Mouse (Mus musculus): ENCODE measurements around the gene Riox2. TPM values are rescaled to one million over a fixed set of nuclear protein-coding genes. Genes with fewer than 3 reads are reported as not detected.
"Not testable (repeated sequence)": the region's sequence is repeated elsewhere in the genome, so short reads cannot be mapped to it uniquely, and the experiment has no call there.

The Riox2 gene
- 10 to 100 TPM; 12.9 to 14.5 TPM for total RNA-seq (2021)

- peak; percentile 78 to 82 for DNase-seq (ENCODE audit: low spot score in 2 of 2)
- intact Hi-C loops (cut with DNase I) = no loop called here
Observed at GRCm38 (mm10) chr16:59471637-59472278, at the start of gene Riox2. Gene Riox2, plus strand, starts transcription at chr16:59471775.

DNA sequence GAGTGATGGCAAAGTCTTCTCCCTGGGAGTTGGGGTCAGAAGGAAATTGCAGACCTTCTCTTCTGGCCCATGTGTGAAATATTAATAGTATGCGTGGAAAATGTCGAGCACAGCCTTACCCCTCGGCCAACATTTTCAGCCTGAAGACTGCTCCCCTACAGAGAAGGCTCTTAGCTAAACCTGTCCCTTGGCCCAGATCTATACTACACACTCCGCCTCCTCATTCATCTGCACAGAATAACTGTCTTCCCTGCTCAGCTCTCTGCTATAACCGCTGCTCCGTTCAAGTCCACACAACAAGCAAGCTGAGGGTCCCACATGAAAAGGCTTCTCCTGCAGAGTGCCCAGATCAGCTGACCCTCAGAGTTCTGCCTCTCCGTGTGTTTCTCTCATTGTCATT lies 43.6 kb upstream of the Riox2 start:
- no peak for DNase-seq (ENCODE audit: low spot score in 2 of 2)

GRCm38 (mm10) chr16:59433181-59433580 lies 38.4 kb upstream of the Riox2 start:
- intact Hi-C loops (cut with DNase I) = no loop called here
- no peak for DNase-seq (ENCODE audit: low spot score in 2 of 2)

More for the DNA sequence above, 43.6 kb upstream of the Riox2 start:
- intact Hi-C loops (cut with DNase I) = no loop called here

DNA sequence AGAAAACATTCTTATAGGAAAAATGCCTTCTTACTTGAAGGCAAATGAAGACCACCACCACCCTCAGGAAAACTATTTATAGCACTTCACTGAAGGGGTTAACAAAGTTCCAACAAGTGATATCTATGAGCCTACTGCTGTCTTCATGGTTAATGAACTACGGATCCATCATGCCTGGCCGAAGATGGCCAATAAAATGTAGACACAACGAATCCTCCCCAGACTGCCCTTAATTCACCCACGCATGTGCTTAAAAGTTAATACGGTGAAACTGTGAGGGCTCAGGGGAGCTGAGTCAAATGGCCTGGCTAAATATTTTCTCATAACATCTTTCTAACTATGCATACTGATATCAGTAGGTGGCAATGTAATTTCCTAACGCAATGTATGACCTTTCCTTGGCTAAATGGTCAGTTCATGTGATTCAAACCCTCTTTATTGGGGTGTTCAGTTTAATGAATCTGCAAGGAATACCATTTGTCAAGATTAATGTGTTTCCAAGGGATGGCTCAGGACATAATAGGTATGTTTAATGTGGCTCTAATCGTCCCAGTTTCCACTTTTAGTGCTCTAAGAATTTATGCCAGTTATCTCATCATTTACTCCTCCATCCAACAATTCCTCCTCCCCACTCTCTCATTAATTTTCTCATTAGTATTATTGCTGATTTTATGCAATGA lies 26.6 kb upstream of the Riox2 start:
- intact Hi-C loops (cut with DNase I) = no loop called here
- no peak for DNase-seq (ENCODE audit: low spot score in 2 of 2)

GRCm38 (mm10) chr16:59448181-59448580 lies 23.4 kb upstream of the Riox2 start:
- intact Hi-C loops (cut with DNase I) = no loop called here
- no peak for DNase-seq (ENCODE audit: low spot score in 2 of 2)

- intact Hi-C loops (cut with DNase I) = no loop called here
- no peak for DNase-seq (ENCODE audit: low spot score in 2 of 2)
Observed at GRCm38 (mm10) chr16:59449092-59449491, 22.5 kb upstream of the Riox2 start.

DNA sequence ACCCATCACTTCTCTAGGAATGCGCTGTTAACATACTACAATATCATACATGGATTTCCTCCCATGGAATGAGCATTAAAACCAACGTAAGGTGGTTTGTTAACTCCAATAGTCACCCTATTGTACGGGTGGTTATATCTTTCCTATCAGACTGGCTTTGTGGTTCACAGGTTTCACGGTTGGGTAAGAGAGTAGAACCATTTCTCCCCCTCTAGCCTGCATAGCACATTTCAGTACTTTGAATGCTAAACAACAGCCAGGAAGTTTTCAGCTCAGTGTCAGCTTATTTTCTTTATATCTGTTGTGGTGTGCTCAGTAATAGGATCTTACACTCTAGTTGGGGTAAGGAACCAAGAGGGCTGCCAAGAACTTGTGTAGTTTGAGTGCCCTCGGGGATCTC lies 19.8 kb upstream of the Riox2 start:
- intact Hi-C loops (cut with DNase I) = no loop called here
- no peak for DNase-seq (ENCODE audit: low spot score in 2 of 2)

- intact Hi-C loops (cut with DNase I); DNase-seq (ENCODE audit: low spot score in 2 of 2): not testable (repeated sequence)
Observed at GRCm38 (mm10) chr16:59459259-59459861, 12.2 kb upstream of the Riox2 start.

DNA sequence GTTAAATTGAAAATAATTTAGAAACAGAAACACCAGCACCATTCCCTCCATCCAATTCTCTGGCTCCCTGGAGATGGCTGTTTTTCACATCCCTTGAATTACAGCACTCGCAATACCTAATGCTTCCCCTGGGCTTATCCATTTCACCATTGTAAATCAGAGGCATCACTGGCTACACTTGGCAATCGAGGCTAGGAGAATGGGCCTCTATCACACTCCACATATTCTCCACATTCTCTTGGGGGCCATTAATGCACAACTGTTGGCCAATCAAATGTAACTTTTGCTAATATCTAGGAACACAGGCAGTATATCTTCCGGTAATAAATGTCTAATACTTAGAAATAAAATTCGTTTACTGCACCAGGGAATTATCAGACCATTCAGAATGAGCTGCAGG lies 8.0 kb upstream of the Riox2 start:
- DNase-seq (ENCODE audit: low spot score in 2 of 2) = no peak
- intact Hi-C loops (cut with DNase I) = no loop called here

DNA sequence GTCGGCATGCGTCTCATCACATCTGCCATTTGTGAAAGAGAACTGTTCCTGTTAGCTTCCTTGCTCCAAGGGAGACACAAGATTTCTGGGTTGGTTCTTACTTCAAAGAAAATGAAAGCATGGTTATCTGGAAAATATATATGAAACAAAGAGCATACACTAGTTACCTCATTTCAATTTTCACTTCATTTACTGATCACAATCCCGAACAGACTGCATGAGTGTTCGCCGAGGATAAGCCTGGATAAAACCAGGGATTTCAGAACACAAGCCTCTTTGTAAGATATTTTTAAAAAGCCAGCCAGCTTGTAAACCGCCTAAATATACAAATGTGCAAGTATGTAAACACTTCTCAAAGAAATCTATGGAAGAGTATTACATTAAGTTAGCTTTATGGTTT lies 7.6 kb upstream of the Riox2 start:
- intact Hi-C loops (cut with DNase I) = no loop called here
- DNase-seq (ENCODE audit: low spot score in 2 of 2) = no peak

DNA sequence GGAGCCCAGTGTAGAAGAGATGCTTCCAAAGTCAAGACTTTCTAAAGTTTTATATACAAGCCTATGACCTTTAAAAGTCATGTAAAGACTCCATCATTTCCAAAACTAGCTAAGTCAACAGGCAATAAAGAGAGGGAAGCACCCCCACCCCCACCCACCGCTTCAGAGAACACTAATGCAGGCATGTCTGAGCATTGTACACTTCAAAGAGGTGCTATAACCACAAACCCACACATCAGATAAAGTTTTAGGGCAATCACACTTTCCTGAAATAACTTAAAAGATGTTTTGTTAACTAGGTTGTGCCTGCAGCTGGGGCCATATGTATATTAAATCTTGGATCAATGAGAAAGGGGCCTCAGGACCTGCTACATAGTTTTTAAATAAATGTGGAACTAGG lies 1.7 kb upstream of the Riox2 start:
- intact Hi-C loops (cut with DNase I) = no loop called here
- DNase-seq (ENCODE audit: low spot score in 2 of 2) = no peak

DNA sequence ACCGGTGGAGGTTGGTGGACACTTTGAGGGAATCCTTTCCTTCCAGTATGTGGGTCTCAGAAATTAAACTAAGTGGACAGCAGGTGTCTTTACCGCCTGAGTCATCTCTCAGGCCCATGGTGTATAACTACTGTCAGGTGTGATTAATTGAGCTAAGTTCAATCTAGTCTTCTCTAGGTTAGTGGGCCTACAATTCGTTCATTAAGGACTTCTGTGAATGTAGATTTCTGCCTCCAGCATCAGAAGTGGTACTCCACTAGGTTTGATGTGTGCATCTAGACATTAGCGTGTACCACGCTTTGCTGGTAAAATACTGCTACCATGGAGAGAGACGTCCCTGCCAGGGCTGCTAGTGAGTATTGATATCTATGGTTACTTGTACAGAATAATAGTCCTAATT lies 971 bp downstream of the Riox2 start:
- DNase-seq (ENCODE audit: low spot score in 2 of 2) = no peak
- intact Hi-C loops (cut with DNase I) = no loop called here

DNA sequence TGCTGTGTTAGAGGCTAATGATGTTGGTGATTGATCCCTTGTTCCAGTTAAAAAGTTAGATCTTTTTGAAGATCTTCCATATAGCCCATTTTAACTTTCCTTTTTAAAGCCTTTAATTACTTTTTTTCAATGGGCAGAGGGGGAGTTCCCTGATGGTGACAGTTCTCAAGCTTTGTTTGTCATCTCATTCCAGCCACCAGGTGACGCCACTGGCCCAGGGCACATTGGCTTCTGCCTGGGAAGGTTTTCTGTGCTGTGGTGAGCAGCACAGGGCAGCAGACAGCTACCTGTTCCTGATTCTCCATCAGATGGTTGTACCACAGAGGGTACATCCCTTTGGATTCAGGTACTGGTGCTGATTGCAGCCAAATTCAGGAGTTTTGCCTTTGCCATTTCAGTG lies 3.2 kb downstream of the Riox2 start:
- intact Hi-C loops (cut with DNase I) = loop anchor here (2.0 kb wide), 1 partner anchor 142 kb away; no protein-coding TSS in a partner anchor
- DNase-seq (ENCODE audit: low spot score in 2 of 2) = peak; percentile 35 to 38

DNA sequence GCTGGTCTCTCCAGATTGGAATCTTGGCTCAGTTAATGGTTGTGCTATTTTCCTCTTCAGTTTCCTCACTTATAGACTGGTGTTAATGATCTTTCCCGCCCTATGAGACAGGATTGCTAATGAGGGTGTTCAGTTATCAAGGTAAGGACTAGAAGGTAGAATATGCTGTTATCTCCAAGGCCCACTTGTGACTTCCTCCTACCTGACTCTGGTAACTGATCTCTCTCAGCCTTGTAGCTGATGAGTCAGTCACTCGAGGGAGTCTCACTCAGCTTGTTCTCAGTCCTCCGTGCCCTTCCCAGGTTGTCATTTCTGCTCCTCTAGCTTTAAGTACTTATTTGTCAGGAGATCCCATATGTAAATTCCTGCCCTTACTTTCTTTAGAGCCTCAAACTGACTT lies 6.4 kb downstream of the Riox2 start:
- intact Hi-C loops (cut with DNase I) = no loop called here
- DNase-seq (ENCODE audit: low spot score in 2 of 2) = no peak

DNA sequence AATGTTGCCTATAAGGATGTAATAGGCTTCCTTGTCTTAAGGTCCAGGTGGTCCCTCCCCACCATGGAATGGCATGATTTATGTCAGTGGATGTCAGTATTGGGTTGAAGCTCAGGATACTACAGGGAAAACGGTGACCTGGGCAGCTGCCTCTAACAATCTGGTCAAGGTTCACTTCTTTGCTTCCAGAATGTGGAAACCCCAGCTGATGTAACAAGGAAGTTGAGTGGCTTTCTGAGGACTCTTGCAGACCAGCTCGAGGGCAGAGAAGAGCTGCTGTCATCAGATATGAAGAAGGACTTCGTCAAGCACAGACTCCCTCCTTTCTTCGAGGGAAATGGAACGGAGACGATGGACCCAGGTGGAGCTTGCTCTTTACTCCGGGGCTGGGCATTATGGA lies 15.7 kb downstream of the Riox2 start:
- intact Hi-C loops (cut with DNase I) = no loop called here

DNA sequence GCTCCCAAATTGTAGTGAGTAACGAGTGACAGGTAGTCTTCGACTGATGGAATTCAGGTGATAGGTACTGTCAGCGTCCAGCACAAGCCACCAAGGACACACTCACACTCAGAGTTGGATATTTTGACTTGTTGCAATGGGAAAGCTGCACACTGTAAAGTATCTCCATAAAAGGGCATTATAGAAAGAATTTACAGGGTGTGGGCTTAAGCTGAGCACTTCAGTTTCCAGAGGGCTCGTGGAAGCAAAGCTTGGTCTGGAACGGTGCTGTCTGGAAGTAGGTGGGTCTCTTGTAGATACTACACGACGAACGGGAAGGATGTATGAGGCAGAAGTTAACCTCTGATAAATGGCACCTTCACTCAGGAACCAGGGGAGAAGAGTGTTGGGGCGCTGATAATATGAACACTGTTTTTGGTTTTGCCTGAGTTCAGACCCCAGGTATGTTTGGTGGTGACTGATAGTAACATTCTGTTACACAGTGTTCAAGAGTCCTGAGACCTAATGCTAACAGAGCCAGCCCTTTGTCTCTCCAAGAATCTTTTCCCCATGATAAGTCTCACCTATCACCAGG lies 16.5 kb downstream of the Riox2 start:
- DNase-seq (ENCODE audit: low spot score in 2 of 2) = no peak
- intact Hi-C loops (cut with DNase I) = no loop called here

More for the DNA sequence above, 15.7 kb downstream of the Riox2 start:
- no peak for DNase-seq (ENCODE audit: low spot score in 2 of 2)

GRCm38 (mm10) chr16:59493199-59493598 lies 21.6 kb downstream of the Riox2 start:
- intact Hi-C loops (cut with DNase I) = no loop called here
- no peak for DNase-seq (ENCODE audit: low spot score in 2 of 2)

GRCm38 (mm10) chr16:59497947-59498346 lies 26.4 kb downstream of the Riox2 start:
- intact Hi-C loops (cut with DNase I) = no loop called here

GRCm38 (mm10) chr16:59499180-59499579 lies 27.6 kb downstream of the Riox2 start:
- no peak for DNase-seq (ENCODE audit: low spot score in 2 of 2)
- intact Hi-C loops (cut with DNase I) = no loop called here

More at GRCm38 (mm10) chr16:59497947-59498346, 26.4 kb downstream of the Riox2 start:
- no peak for DNase-seq (ENCODE audit: low spot score in 2 of 2)

GRCm38 (mm10) chr16:59509830-59510229 lies 38.3 kb downstream of the Riox2 start:
- intact Hi-C loops (cut with DNase I) = no loop called here
- DNase-seq (ENCODE audit: low spot score in 2 of 2) = no peak

DNA sequence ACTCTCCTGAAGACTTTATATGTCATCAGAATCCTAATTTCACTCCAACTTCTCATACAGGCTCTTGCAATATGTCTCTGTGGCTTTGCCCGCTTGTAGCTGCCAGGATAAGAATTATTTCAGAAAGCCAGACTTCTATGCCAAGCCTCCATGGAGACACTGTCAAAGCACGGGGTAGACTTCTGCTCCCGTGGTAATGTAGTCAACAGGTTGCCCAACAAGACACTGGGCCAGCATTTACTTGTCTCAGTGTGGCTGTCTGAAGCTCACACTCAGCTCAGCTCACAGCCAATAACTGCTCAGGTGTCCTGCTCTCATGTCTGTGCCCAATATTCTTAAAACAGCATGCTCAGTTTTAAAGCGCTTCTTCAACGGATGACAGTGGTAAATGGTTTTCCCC lies 43.6 kb downstream of the Riox2 start:
- no peak for DNase-seq (ENCODE audit: low spot score in 2 of 2)
- intact Hi-C loops (cut with DNase I) = no loop called here
